Mouse (Mus musculus): ENCODE data around the gene Gabpa. TPM values are rescaled to one million over a fixed set of nuclear protein-coding genes. Genes with fewer than 3 reads are reported as not detected.

The Gabpa gene
- polyA plus RNA-seq, 1 experiment from 2014 or later = 17.1 TPM

DNA sequence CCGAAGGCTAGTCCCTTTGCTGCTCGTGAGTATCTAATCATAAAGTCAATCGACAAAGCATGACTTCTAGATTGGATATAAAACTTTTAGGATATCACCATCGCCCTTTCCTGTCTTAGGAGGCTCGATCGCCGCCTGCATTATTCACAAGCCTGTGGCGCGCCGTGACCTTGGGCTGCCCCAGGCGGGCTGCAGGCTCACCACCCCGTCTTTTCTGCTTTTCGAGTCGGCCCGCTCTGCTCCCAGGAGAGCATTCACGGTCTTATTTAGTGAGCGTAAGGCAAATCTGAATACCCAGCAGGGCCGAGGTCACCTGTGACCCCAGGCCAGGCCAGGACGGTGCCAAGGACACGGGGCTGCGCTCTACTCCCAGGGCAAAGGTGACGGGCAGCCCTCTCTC is 381 bp upstream of the Gabpa start:
- peak overlapping the region; percentile 58 for H3K4me2 ChIP-seq (ENCODE audit: low read length)
- no peaks in the 10 kb centered on the region for H3K9me3 ChIP-seq (replicated peaks; ENCODE audit: control insufficient read depth, low read length, poor library complexity, severe bottlenecking)
- peaks cover 18% of the 10 kb centered on the region for H3K4me1 ChIP-seq (ENCODE audit: control insufficient read depth, insufficient read depth, low read length)
- H3K9ac ChIP-seq (ENCODE audit: low read depth, low read length) = peak overlapping the region; percentile 92
- H3K4me3 ChIP-seq (ENCODE audit: low read depth, low read length) = peak overlapping the region; percentile 93
- H3K27ac ChIP-seq (ENCODE audit: low read length) = peak overlapping the region; percentile 88
- no peaks in the 10 kb centered on the region for H3K27me3 ChIP-seq (ENCODE audit: control insufficient read depth, insufficient read depth, low read depth, low read length)
- under 1% methylated on average over 22 of the region's 22 CpGs for WGBS
- peaks cover 9% of the 10 kb centered on the region; the same call in 1 of the 2 replicates for H3K36me3 ChIP-seq (ENCODE audit: control insufficient read depth, insufficient read depth, low read length)
- ATAC-seq = no peak

DNA sequence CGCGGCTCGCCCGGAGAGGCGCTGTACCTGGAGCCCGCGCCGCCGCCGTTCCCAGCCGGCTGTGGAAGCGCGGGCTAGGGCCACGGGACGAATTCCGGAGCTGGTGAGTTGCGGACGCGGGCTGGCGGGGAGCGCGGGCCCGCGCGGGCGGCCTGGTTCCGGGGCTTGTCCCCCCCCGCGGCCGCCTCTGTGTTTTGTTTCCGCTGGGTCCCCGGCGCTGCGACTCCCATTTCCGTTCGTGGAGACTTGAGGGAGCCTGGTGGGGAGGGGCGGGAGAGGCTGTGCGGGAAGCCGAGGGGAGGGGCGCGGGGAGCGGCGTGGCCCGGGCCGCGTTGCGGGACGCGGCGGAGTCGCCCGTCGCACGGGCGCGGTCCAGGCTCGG is 707 bp downstream of the Gabpa start, which contains the start of gene Atp5j:
Gene Atp5j (minus strand): TSS at position 185 of the 382 bp plus-strand sequence.
- Histone ChIP-seq H3K4me2 (ENCODE audit: low read length) (peak within 1 kb of the TSS; percentile 87), H3K27ac (ENCODE audit: low read length) (peak within 1 kb of the TSS; percentile 88), H3K4me1 (ENCODE audit: control insufficient read depth, insufficient read depth, low read length) (peaks cover 18% of the 10 kb centered on the region), H3K9ac (ENCODE audit: low read depth, low read length) (peak within 1 kb of the TSS; percentile 92), H3K4me3 (ENCODE audit: low read depth, low read length) (peak within 1 kb of the TSS; percentile 93), H3K36me3 (ENCODE audit: control insufficient read depth, insufficient read depth, low read length) (peaks cover 5% of the 10 kb centered on the region; the same call in 1 of the 2 replicates), H3K27me3 (ENCODE audit: control insufficient read depth, insufficient read depth, low read depth, low read length) (no peaks in the 10 kb centered on the region), H3K9me3 (replicated peaks; ENCODE audit: control insufficient read depth, low read length, poor library complexity, severe bottlenecking) (no peaks in the 10 kb centered on the region)
- peak; percentile 81 for ATAC-seq
- WGBS = 0% methylated on average over 31 of the region's 57 CpGs

DNA sequence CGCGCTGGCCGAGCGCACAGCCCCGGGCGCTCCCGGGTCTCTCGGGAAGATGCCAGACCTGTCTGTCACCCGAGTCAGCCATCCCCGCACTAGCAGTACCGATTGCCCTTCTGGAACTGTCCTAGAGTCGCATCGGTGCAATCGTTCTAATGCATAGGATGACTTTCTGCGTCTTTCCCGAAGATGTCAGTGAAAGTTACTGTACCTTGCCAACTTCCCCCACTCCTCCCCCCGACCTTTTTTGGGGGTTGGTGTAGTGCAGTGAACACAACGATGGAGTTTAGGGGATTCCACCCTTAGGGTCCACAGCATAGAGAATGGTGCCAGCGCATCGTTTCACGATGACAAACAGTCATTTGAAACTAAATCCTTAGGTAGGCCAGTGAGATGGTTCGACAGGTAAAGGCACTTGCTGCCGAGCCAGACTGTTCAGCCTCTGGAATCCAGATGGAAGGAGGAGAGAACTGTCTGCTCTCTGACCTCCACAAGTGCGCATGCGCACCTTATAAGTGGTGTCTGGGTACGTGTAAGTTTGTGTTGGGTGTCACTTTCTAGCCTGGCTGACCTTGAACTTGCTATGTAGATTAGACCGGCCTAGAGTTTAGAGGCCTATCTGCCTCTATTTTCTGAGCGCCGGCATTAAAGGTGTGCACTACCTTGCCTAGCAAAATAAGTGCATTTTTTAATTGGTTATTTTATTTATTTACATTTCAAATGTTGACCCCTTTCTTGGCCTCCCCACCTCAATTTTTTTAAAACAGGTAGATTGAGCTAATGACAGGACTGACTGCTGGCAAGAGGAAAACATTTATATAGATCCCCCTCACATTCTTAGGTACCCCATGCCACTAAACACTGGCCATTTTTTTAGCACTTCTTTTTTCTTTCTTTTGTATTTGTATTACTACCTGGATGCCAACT is 1.4 kb downstream of the Gabpa start:
- 8% methylated on average over 27 of the region's 29 CpGs for WGBS
- Histone ChIP-seq H3K36me3 (ENCODE audit: control insufficient read depth, insufficient read depth, low read length) (peaks cover 4% of the 10 kb centered on the region; the same call in 1 of the 2 replicates), H3K4me2 (ENCODE audit: low read length) (peak overlapping the region; percentile 87), H3K27ac (ENCODE audit: low read length) (peak overlapping the region; percentile 88), H3K9ac (ENCODE audit: low read depth, low read length) (peak overlapping the region; percentile 92), H3K4me3 (ENCODE audit: low read depth, low read length) (peak overlapping the region; percentile 93), H3K27me3 (ENCODE audit: control insufficient read depth, insufficient read depth, low read depth, low read length) (no peaks in the 10 kb centered on the region), H3K9me3 (replicated peaks; ENCODE audit: control insufficient read depth, low read length, poor library complexity, severe bottlenecking) (no peaks in the 10 kb centered on the region), H3K4me1 (ENCODE audit: control insufficient read depth, insufficient read depth, low read length) (peaks cover 18% of the 10 kb centered on the region)
- ATAC-seq = no peak

GRCm38 (mm10) chr16:84838576-84838975 is 3.9 kb downstream of the Gabpa start:
- H3K4me2 ChIP-seq (ENCODE audit: low read length) = no peak overlapping the region
- 86% methylated on average over 2 of the region's 2 CpGs for WGBS
- H3K9me3 ChIP-seq (replicated peaks; ENCODE audit: control insufficient read depth, low read length, poor library complexity, severe bottlenecking) = no peaks in the 10 kb centered on the region
- H3K4me3 ChIP-seq (ENCODE audit: low read depth, low read length) = no peak overlapping the region
- H3K9ac ChIP-seq (ENCODE audit: low read depth, low read length) = no peak overlapping the region
- no peak overlapping the region for H3K27ac ChIP-seq (ENCODE audit: low read length)
- H3K4me1 ChIP-seq (ENCODE audit: control insufficient read depth, insufficient read depth, low read length) = peaks cover 15% of the 10 kb centered on the region
- ATAC-seq = no peak
- no peaks in the 10 kb centered on the region for H3K27me3 ChIP-seq (ENCODE audit: control insufficient read depth, insufficient read depth, low read depth, low read length)
- H3K36me3 ChIP-seq (ENCODE audit: control insufficient read depth, insufficient read depth, low read length) = peaks cover 6% of the 10 kb centered on the region; the same call in 1 of the 2 replicates

- peaks cover 17% of the 10 kb centered on the region for H3K36me3 ChIP-seq (ENCODE audit: control insufficient read depth, insufficient read depth, low read length)
- H3K9ac ChIP-seq (ENCODE audit: low read depth, low read length) = no peak overlapping the region
- no peaks in the 10 kb centered on the region for H3K27me3 ChIP-seq (ENCODE audit: control insufficient read depth, insufficient read depth, low read depth, low read length)
- no peak overlapping the region for H3K4me2 ChIP-seq (ENCODE audit: low read length)
- H3K4me1 ChIP-seq (ENCODE audit: control insufficient read depth, insufficient read depth, low read length) = no peaks in the 10 kb centered on the region
- 96% methylated on average over 6 of the region's 6 CpGs for WGBS
- H3K27ac ChIP-seq (ENCODE audit: low read length) = no peak overlapping the region
- no peaks in the 10 kb centered on the region for H3K9me3 ChIP-seq (replicated peaks; ENCODE audit: control insufficient read depth, low read length, poor library complexity, severe bottlenecking)
- ATAC-seq = no peak
- H3K4me3 ChIP-seq (ENCODE audit: low read depth, low read length) = no peak overlapping the region
Measured at GRCm38 (mm10) chr16:84853492-84853891, 18.8 kb downstream of the Gabpa start.

DNA sequence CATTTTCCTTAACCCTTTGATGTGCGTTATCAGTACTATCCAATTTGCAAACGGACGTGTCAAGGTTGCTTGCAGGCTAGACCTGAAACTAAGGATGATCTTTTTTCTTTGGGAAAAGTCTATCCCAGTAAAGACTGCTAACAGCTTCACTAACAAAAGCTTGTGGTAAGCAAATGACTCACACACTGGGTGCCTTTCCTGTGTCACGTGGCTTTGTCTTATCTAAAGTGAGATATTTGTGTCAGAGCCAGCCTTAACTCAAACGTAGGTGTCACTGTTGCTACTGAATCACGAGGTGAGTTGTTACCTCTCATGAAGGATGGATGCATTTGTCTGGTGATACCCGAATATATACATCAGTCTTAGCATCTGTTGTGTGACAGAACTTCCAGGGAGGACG is 29.9 kb downstream of the Gabpa start:
- 96% methylated on average over 8 of the region's 8 CpGs for WGBS
- peaks cover 4% of the 10 kb centered on the region; the same call in 1 of the 2 replicates for H3K36me3 ChIP-seq (ENCODE audit: control insufficient read depth, insufficient read depth, low read length)
- H3K27ac ChIP-seq (ENCODE audit: low read length) = no peak overlapping the region
- ATAC-seq = no peak
- H3K4me1 ChIP-seq (ENCODE audit: control insufficient read depth, insufficient read depth, low read length) = no peaks in the 10 kb centered on the region
- no peak overlapping the region for H3K4me3 ChIP-seq (ENCODE audit: low read depth, low read length)
- no peak overlapping the region for H3K9ac ChIP-seq (ENCODE audit: low read depth, low read length)
- H3K9me3 ChIP-seq (replicated peaks; ENCODE audit: control insufficient read depth, low read length, poor library complexity, severe bottlenecking) = no peaks in the 10 kb centered on the region
- no peaks in the 10 kb centered on the region for H3K27me3 ChIP-seq (ENCODE audit: control insufficient read depth, insufficient read depth, low read depth, low read length)
- H3K4me2 ChIP-seq (ENCODE audit: low read length) = no peak overlapping the region

GRCm38 (mm10) chr16:84873805-84874204 is 39.1 kb downstream of the Gabpa start:
- Histone ChIP-seq H3K4me3 (ENCODE audit: low read depth, low read length) (no peak overlapping the region), H3K4me2 (ENCODE audit: low read length) (no peak overlapping the region), H3K9ac (ENCODE audit: low read depth, low read length) (no peak overlapping the region), H3K36me3 (ENCODE audit: control insufficient read depth, insufficient read depth, low read length) (no peaks in the 10 kb centered on the region), H3K27me3 (ENCODE audit: control insufficient read depth, insufficient read depth, low read depth, low read length) (no peaks in the 10 kb centered on the region), H3K4me1 (ENCODE audit: control insufficient read depth, insufficient read depth, low read length) (peaks cover 4% of the 10 kb centered on the region; the same call in 1 of the 2 replicates), H3K27ac (ENCODE audit: low read length) (no peak overlapping the region), H3K9me3 (replicated peaks; ENCODE audit: control insufficient read depth, low read length, poor library complexity, severe bottlenecking) (no peaks in the 10 kb centered on the region)
- no peak for ATAC-seq
- 85% methylated on average over 8 of the region's 8 CpGs for WGBS

GRCm38 (mm10) chr16:84875012-84875717 is 40.4 kb downstream of the Gabpa start:
- Histone ChIP-seq H3K36me3 (ENCODE audit: control insufficient read depth, insufficient read depth, low read length) (no peaks in the 10 kb centered on the region), H3K9me3 (replicated peaks; ENCODE audit: control insufficient read depth, low read length, poor library complexity, severe bottlenecking) (no peaks in the 10 kb centered on the region), H3K27me3 (ENCODE audit: control insufficient read depth, insufficient read depth, low read depth, low read length) (no peaks in the 10 kb centered on the region), H3K4me1 (ENCODE audit: control insufficient read depth, insufficient read depth, low read length) (peaks cover 4% of the 10 kb centered on the region; the same call in 1 of the 2 replicates), H3K4me2 (ENCODE audit: low read length) (no peak overlapping the region), H3K4me3 (ENCODE audit: low read depth, low read length) (no peak overlapping the region), H3K9ac (ENCODE audit: low read depth, low read length) (no peak overlapping the region), H3K27ac (ENCODE audit: low read length) (no peak overlapping the region)
- peak; percentile 32; the same call in 1 of the 2 replicates for ATAC-seq
- 76% methylated on average over 24 of the region's 24 CpGs for WGBS

DNA sequence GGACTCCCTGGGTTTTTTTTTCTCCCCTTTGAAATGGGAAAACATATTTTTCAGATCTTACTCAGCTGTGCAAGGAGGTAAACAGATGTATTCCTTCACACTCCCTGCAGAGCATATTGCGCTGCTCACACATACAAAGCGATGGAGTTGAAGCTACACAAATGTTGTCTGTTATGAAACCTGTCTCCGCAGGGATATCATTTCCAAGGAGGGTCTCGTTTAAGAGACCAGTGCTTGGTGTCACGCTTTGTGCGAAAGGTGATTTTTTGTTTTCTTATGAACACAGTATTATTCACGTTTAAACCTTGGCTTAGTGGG is 41.0 kb downstream of the Gabpa start:
- H3K9me3 ChIP-seq (replicated peaks; ENCODE audit: control insufficient read depth, low read length, poor library complexity, severe bottlenecking) = no peaks in the 10 kb centered on the region
- no peak overlapping the region for H3K4me2 ChIP-seq (ENCODE audit: low read length)
- 80% methylated on average over 7 of the region's 7 CpGs for WGBS
- no peaks in the 10 kb centered on the region for H3K27me3 ChIP-seq (ENCODE audit: control insufficient read depth, insufficient read depth, low read depth, low read length)
- no peak overlapping the region for H3K27ac ChIP-seq (ENCODE audit: low read length)
- ATAC-seq = no peak
- peaks cover 4% of the 10 kb centered on the region; the same call in 1 of the 2 replicates for H3K4me1 ChIP-seq (ENCODE audit: control insufficient read depth, insufficient read depth, low read length)
- no peak overlapping the region for H3K9ac ChIP-seq (ENCODE audit: low read depth, low read length)
- H3K4me3 ChIP-seq (ENCODE audit: low read depth, low read length) = no peak overlapping the region
- no peaks in the 10 kb centered on the region for H3K36me3 ChIP-seq (ENCODE audit: control insufficient read depth, insufficient read depth, low read length)

Measured in midbrain, embryonic 16.5 days (tissue).